Mouse (Mus musculus) heart, postnatal 0 days (tissue): ENCODE data around the gene Il34. TPM values are rescaled to one million over a fixed set of nuclear protein-coding genes. Genes with fewer than 3 reads are reported as not detected.

Experiments
- ATAC-seq: fragments of 200-750 bp; cut with Nextera tagmentation; 2 replicates; pipeline ENCODE4 v1.8.0; 2017; ENCODE audit warnings: low read depth, moderate number of reproducible peaks, moderate library complexity; ENCODE audit not compliant: insufficient read depth
- DNase-seq: peaks from one replicate; pipeline ENCODE4 v3.0.0-alpha.2; 2016; ENCODE audit warnings: low spot score
- H3K27ac ChIP-seq: fragments of 300-500 bp; sonication (generic); 2 replicates; pipeline ENCODE4 v1.5.1; 2014; ENCODE audit warnings: low read depth, mild to moderate bottlenecking
- H3K27me3 ChIP-seq: fragments of 300-500 bp; sonication (generic); 2 replicates; pipeline ENCODE4 v1.6.1; 2014; ENCODE audit warnings: low read length, mixed read lengths; ENCODE audit not compliant: control insufficient read depth, insufficient read depth
- H3K36me3 ChIP-seq: fragments of 300-500 bp; sonication (generic); replicated peaks from 2 replicates; pipeline ENCODE4 v1.6.1; 2014; ENCODE audit warnings: low read length, mixed read lengths; ENCODE audit not compliant: control insufficient read depth, insufficient read depth
- H3K4me1 ChIP-seq: fragments of 300-500 bp; sonication (generic); 2 replicates; pipeline ENCODE4 v1.6.1; 2014; ENCODE audit warnings: antibody characterized with exemption; ENCODE audit not compliant: control insufficient read depth, insufficient read depth
- H3K4me2 ChIP-seq: fragments of 300-500 bp; sonication (generic); 2 replicates; pipeline ENCODE4 v1.6.1; 2014; ENCODE audit warnings: low read depth, mild to moderate bottlenecking, low read length, moderate library complexity
- H3K4me3 ChIP-seq: fragments of 300-500 bp; sonication (generic); 2 replicates; pipeline ENCODE4 v1.5.1; 2014; ENCODE audit warnings: low read depth, low read length
- H3K9ac ChIP-seq: fragments of 300-500 bp; sonication (generic); replicated peaks from 2 replicates; pipeline ENCODE4 v1.6.1; 2014; ENCODE audit warnings: low read depth, low read length, mixed read lengths
- H3K9me3 ChIP-seq: fragments of 300-500 bp; sonication (generic); replicated peaks from 2 replicates; pipeline ENCODE4 v1.6.1; 2016; ENCODE audit warnings: low read length; ENCODE audit not compliant: control insufficient read depth
- CTCF ChIP-seq: IDR thresholded peaks from 2 replicates; pipeline ENCODE4 v1.5.1; 2016; ENCODE audit warnings: antibody characterized with exemption, control low read depth, low read depth
- EP300 ChIP-seq: IDR thresholded peaks from 2 replicates; pipeline ENCODE4 v1.6.1; 2016; ENCODE audit warnings: antibody characterized with exemption, low read depth
- WGBS: fragments of 180-500 bp; shearing (Covaris S2); extraction: QIAGEN DNeasy Blood & Tissue Kit; methylation state at CpG from one replicate; pipeline ENCODE4 v1.1.7; 2014; 5-methylcytosine and 5-hydroxymethylcytosine counted together
- polyA plus RNA-seq: library from polyadenylated mRNA; unstranded; fragments of >200 nt; fragmentation: Nextera tagmentation; extraction: Ambion mirVana; gene quantifications from 2 replicates; pipeline ENCODE4 v1.2.1, GENCODE M21; 2015
- total RNA-seq: library from RNA; depleted of rRNA; stranded (reverse); fragments of >200 nt; gene quantifications from 2 replicates; pipeline ENCODE4 v1.2.3, GENCODE M21; 2014; ENCODE audit warnings: low replicate concordance

Il34 gene
- total and polyA plus RNA-seq, 2 experiments from 2014 or later, result 1.4 to 3.2 TPM

GRCm38 (mm10) chr8:110792574-110793200 lies 13.0 kb downstream of the Il34 start:
- Histone ChIP-seq H3K9ac (no peak overlapping the region), H3K4me1 (peaks cover 6% of the 10 kb centered on the region; the same call in 1 of the 2 replicates), H3K27me3 (no peaks in the 10 kb centered on the region), H3K4me3 (no peak overlapping the region), H3K9me3 (0 out of 2 replicates have a peak, but pooled peaks cover 6% of the 10 kb centered on the region), H3K4me2 (no peak overlapping the region), H3K36me3 (no peaks in the 10 kb centered on the region), H3K27ac (no peak overlapping the region)
- peak; percentile 24; the same call in 1 of the 2 replicates for ATAC-seq
- TF ChIP-seq CTCF (no peak), EP300 (no peak)
- peak; percentile 32 for DNase-seq
- WGBS, result 56% methylated on average over 11 of the region's 11 CpGs

- DNase-seq, result no peak
- Histone ChIP-seq H3K4me2 (no peak overlapping the region), H3K27ac (0 out of 2 replicates have a peak overlapping the region, but pooled peaks have one; percentile 41), H3K9me3 (0 out of 2 replicates have a peak, but pooled peaks cover 6% of the 10 kb centered on the region), H3K9ac (no peak overlapping the region), H3K27me3 (no peaks in the 10 kb centered on the region), H3K4me1 (peaks cover 6% of the 10 kb centered on the region; the same call in 1 of the 2 replicates), H3K36me3 (no peaks in the 10 kb centered on the region), H3K4me3 (no peak overlapping the region)
- no peak for ATAC-seq
- TF ChIP-seq EP300, result peak; percentile 77
- TF ChIP-seq CTCF, result no peak
- 57% methylated on average over 10 of the region's 10 CpGs for WGBS
Measured at GRCm38 (mm10) chr8:110791164-110791563, 14.6 kb downstream of the Il34 start.

GRCm38 (mm10) chr8:110790270-110790669 lies 15.5 kb downstream of the Il34 start:
- no peak overlapping the region; the same call in 1 of the 2 replicates for H3K27ac ChIP-seq
- ATAC-seq, result no peak
- TF ChIP-seq EP300, result no peak
- no peak for TF ChIP-seq CTCF
- no peak for DNase-seq
- no peak overlapping the region for H3K4me3 ChIP-seq
- no peak overlapping the region for H3K4me2 ChIP-seq
- H3K9ac ChIP-seq, result no peak overlapping the region
- no peaks in the 10 kb centered on the region for H3K36me3 ChIP-seq
- 46% methylated on average over 6 of the region's 6 CpGs for WGBS
- H3K9me3 ChIP-seq, result no peaks in the 10 kb centered on the region
- peaks cover 6% of the 10 kb centered on the region; the same call in 1 of the 2 replicates for H3K4me1 ChIP-seq
- H3K27me3 ChIP-seq, result no peaks in the 10 kb centered on the region

GRCm38 (mm10) chr8:110789571-110789970 lies 16.2 kb downstream of the Il34 start:
- DNase-seq (no peak), ATAC-seq (no peak)
- no peaks in the 10 kb centered on the region for H3K27me3 ChIP-seq
- H3K36me3 ChIP-seq, result no peaks in the 10 kb centered on the region
- 46% methylated on average over 12 of the region's 12 CpGs for WGBS
- TF ChIP-seq CTCF (no peak), EP300 (no peak)
- H3K9ac ChIP-seq, result no peak overlapping the region
- H3K4me1 ChIP-seq, result peaks cover 6% of the 10 kb centered on the region; the same call in 1 of the 2 replicates
- H3K4me3 ChIP-seq, result no peak overlapping the region
- H3K9me3 ChIP-seq, result no peaks in the 10 kb centered on the region
- H3K27ac ChIP-seq, result peak overlapping the region; percentile 12; the same call in 1 of the 2 replicates
- H3K4me2 ChIP-seq, result no peak overlapping the region

- ATAC-seq (peak; percentile 33; the same call in 1 of the 2 replicates), DNase-seq (peak; percentile 21)
- peaks cover 6% of the 10 kb centered on the region; the same call in 1 of the 2 replicates for H3K4me1 ChIP-seq
- H3K27me3 ChIP-seq, result no peaks in the 10 kb centered on the region
- no peak overlapping the region for H3K4me2 ChIP-seq
- no peak overlapping the region for H3K4me3 ChIP-seq
- H3K27ac ChIP-seq, result peak overlapping the region; percentile 12
- no peak overlapping the region for H3K9ac ChIP-seq
- 50% methylated on average over 12 of the region's 12 CpGs for WGBS
- TF ChIP-seq EP300 (no peak), CTCF (no peak)
- no peaks in the 10 kb centered on the region for H3K9me3 ChIP-seq
- H3K36me3 ChIP-seq, result no peaks in the 10 kb centered on the region
Measured at GRCm38 (mm10) chr8:110788981-110789380, 16.7 kb downstream of the Il34 start.
